Mouse (Mus musculus): ENCODE data around the gene Gramd4.
"Not testable (repeated sequence)": the region's sequence is repeated elsewhere in the genome, so short reads cannot be mapped to it uniquely, and the experiment has no call there.

Gene Gramd4

GRCm38 (mm10) chr15:86164718-86165345 is 107.3 kb downstream of the Gramd4 start:
- DNase-seq (ENCODE audit: low read depth) = no peak

DNA sequence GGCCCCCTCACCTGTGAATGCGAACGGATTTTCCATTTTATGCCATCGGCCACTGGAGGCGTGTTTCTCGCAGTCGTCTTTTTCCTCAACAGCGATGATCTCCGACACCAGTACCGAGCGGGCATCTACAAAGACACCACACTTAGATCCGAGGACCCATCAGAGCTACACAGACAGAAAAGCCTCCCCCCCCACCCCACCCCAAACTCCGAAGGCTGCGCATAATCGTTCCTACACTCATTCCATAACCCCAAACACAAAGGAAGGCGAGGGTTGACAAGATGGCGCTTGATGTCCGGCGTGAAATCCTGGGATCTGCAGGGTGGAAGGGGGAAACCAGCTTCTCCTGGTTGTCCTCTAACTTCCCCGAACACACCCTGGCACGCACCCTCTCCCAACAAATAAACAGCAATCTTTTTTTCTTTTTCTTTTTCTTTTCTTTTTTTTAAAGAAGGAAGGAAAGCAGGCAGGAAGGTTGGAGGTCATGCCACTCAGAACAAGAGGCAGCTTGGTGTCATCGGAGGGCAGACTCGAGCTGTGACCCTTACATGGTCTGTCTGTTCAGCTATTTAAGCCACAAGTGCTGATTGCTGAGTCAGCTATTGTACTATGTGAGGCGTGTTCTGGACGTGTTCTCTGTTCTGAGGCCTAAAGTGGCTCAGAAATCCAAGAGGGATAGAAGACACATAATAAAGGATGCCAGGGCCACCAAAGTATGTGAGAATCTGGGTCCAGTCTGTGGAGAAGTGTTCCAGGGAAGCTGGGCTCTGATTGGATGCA is 108.5 kb downstream of the Gramd4 start:
- DNase-seq (ENCODE audit: low read depth) = no peak

DNA sequence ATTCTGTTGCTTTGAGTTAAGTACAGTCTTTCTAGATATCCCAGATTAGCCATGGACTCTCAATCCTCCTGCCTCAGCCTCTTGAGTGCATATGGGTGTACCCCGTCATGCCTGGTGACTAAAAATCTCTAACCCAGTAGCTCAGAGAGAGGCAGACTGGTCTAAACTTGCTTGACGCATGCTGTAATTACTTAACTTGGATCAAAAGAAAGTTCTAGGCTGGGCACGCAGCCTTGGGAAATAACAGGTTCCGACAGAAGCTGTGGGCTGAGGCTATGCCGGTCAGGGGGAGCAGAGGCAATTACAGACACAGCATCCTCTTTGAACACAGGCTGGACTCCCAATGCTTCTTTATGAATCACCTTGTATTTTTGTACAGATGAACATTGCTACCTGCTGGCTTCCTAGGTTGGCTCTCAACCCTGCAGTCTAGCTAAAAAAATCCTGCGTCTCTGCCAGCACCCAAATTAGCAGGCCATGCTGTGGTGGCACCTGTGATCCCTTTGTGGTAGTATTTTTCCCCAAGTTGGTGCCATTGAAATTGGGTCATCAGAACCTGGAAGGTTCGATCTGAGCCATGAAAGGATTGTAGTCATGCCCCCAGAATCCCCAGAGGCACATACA is 109.6 kb downstream of the Gramd4 start:
- no peak for DNase-seq (ENCODE audit: low read depth)

- DNase-seq (ENCODE audit: low read depth) = peak; percentile 23
These were observed 110.5 kb downstream of the Gramd4 start for GRCm38 (mm10) chr15:86167787-86168504.

- DNase-seq (ENCODE audit: low read depth) = peak; percentile 27
These were observed 111.0 kb downstream of the Gramd4 start for GRCm38 (mm10) chr15:86168505-86168867.

DNA sequence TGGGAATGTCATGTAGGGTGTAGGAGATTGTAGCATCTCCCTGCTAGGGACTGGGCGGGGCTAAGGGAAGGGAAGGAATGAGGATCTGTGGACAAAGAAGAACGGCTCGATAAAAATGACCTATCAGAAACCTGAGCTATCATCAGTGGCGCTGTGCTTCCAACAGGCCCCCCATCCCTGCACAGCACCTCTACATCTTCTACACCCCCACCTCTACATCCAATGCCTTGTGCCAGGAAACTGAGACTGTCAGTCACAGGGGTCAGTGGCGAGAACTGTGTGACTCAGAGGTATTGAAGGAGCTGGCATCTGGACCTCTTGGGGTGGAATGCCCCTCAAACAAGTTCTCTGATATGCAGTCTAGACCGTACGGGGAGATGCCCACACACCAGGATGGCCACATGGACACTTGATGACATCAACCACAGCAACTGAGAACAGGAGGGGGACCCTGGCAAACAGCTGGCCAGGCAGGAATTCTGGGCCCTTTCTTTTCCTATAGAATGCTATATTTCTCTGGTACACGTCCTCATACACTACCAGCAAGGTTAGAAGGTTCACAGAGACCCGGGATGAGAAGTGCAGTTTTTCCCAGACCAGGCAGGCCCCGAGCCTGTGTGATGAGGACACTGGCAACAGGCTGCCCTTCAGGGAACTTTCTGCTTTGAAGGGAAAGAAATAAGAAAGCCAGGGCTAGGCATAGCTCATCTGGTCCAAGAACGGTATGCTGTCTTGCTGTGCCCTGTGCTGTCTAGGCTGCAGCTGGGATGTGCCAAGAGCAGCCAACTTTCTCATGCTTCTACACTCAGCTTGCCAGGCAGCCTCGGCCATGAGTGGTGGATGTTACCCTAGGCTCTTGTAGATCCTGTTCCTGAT is 111.7 kb downstream of the Gramd4 start:
- no peak for DNase-seq (ENCODE audit: low read depth)

- no peak for DNase-seq (ENCODE audit: low read depth)
These were observed 112.3 kb downstream of the Gramd4 start for GRCm38 (mm10) chr15:86169817-86170110.

GRCm38 (mm10) chr15:86171316-86171715 is 113.8 kb downstream of the Gramd4 start:
- DNase-seq (ENCODE audit: low read depth) = no peak

DNA sequence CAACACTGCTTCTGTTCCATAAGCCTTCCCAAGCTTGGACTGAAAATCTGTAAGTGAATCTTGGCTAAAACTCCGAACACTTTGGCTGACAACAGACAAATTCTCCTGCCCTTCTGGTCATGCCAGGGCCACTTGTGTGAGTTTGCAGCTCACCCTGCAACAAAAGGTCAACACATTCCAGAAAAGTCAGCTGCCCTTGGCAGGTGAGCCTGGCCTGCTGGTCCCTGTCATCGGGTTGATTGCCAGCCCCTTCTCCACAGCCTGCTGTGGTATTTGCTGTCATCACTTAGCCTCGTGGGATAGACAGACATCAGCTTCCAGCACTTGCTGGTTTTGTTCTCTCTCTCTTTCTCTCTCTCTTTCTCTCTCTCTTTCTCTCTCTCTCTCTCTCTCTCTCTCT is 114.6 kb downstream of the Gramd4 start:
- DNase-seq (ENCODE audit: low read depth) = peak; percentile 14

DNA sequence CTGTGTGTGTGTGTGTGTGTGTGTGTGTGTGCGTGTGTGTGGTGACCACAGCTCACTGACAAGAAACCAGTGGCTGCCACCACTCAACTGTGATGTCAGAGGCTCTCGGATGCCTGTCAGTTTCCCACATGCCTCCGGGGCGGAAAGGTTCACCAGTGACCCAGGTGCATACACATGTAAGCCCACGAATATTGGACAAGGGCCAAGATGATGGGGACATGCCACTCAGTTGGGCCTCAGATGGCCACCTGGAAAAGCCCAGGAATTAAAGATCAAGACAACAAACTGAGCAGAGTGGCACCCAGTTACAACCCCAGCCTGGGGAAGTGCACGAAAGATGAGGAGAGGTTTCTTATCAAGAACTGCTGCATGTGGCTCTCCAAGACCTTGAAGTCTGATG is 115.0 kb downstream of the Gramd4 start:
- peak; percentile 35 for DNase-seq (ENCODE audit: low read depth)

GRCm38 (mm10) chr15:86173136-86173985 is 115.9 kb downstream of the Gramd4 start:
- DNase-seq (ENCODE audit: low read depth) = peak; percentile 52

GRCm38 (mm10) chr15:86175253-86176050 is 118.0 kb downstream of the Gramd4 start:
- no peak for DNase-seq (ENCODE audit: low read depth)

- DNase-seq (ENCODE audit: low read depth) = no peak
These were observed 118.7 kb downstream of the Gramd4 start for GRCm38 (mm10) chr15:86176166-86176565.

GRCm38 (mm10) chr15:86176771-86177702 is 119.5 kb downstream of the Gramd4 start:
- no peak for DNase-seq (ENCODE audit: low read depth)

GRCm38 (mm10) chr15:86177703-86178251 is 120.3 kb downstream of the Gramd4 start:
- DNase-seq (ENCODE audit: low read depth) = not testable (repeated sequence)

DNA sequence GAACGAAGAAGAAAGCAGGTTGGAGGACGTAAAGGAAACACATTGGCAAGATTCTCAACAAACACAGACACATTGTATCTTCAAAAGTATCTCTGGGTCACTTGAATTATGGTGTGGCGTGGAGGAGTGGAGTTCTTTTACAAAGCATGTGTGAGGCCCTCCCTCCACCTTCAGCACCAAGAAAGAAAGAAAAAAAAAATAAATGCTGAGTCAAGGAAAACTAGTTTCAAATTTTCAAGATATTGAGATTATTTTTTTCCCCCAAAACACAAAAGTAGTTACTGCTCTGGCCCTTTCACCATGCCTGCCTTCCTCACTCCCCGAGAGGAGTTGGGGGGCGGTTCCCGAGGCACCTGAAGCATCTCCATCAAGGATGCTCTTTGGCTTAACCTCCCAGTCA is 121.1 kb downstream of the Gramd4 start:
- DNase-seq (ENCODE audit: low read depth) = no peak

DNA sequence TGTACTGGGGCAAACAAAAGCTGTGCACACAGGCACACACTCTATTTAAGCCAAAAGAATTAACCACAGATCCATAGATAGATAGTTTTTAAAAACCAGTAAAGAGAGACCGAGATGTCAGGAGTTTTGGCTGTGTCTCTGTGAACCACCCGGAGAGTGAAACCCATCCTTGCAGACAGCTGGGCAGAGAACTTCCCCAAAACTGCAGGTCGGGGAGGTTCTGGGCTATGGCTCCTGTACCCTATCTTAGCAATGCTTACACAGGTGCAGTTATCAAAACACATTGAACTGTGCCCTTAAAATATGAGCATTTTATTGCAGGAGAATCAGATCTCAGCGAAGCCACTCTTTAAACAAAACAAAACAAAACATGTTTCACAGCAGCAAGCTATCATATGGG is 122.9 kb downstream of the Gramd4 start:
- DNase-seq (ENCODE audit: low read depth) = no peak

- not testable (repeated sequence) for DNase-seq (ENCODE audit: low read depth)
These were observed 123.8 kb downstream of the Gramd4 start for GRCm38 (mm10) chr15:86181321-86181720.

Data from induced T-regulatory cell, adult 2 months (primary cell).